Mouse (Mus musculus) CH12.LX (cell line): ENCODE results near the gene Zdhhc11.

Source experiments
- CHD2 ChIP-seq: IDR thresholded peaks from 2 replicates; pipeline ENCODE4 v1.6.1; 2011; ENCODE audit warnings: low read length, improper control_type of control experiment
- CTCF ChIP-seq, 2 experiments: IDR thresholded peaks in 1 of 2; conservative IDR thresholded peaks in 1 of 2; 2 replicates each; pipeline ENCODE4 v1.5.1; 2011 to 2012; ENCODE audit warnings: low read depth in 2 of 2, low read length in 2 of 2, improper control_type of control experiment in 1 of 2, inconsistent platforms in 1 of 2, mild to moderate bottlenecking in 1 of 2, moderate library complexity in 1 of 2
- EP300 ChIP-seq: IDR thresholded peaks from 2 replicates; pipeline ENCODE4 v1.6.1; 2011; ENCODE audit warnings: low read length, improper control_type of control experiment
- KAT2A ChIP-seq: IDR thresholded peaks from 2 replicates; pipeline ENCODE4 v1.6.1; 2012; ENCODE audit warnings: low read length, improper control_type of control experiment, inconsistent platforms; ENCODE audit not compliant: insufficient replicate concordance
- MAFK ChIP-seq: IDR thresholded peaks from 2 replicates; pipeline ENCODE4 v1.6.1; 2011; ENCODE audit warnings: low read length, improper control_type of control experiment; ENCODE audit not compliant: insufficient replicate concordance
- POLR2A ChIP-seq: IDR thresholded peaks from 2 replicates; pipeline ENCODE4 v1.6.1; 2011; ENCODE audit warnings: low read depth, mild to moderate bottlenecking, improper control_type of control experiment, low read length
- USF2 ChIP-seq: conservative IDR thresholded peaks from 2 replicates; pipeline ENCODE4 v1.6.1; 2011; ENCODE audit warnings: low read depth, low read length, improper control_type of control experiment

- TF ChIP-seq KAT2A (no peak), CTCF (conservative IDR thresholded peaks at IDR 0.05 in 1 of 2, IDR thresholded peaks at IDR 0.05 in 1 of 2; ENCODE audit: low read depth in 2 of 2, low read length in 2 of 2) (no peak), MAFK (no peak), EP300 (no peak), POLR2A (no peak), CHD2 (no peak), USF2 (no peak)
Measured at GRCm38 (mm10) chr13:73938177-73938560, 25.5 kb upstream of the Zdhhc11 start.
